Mouse (Mus musculus) G1E (cell line): Measurements from ENCODE around the gene Zbtb49. TPM values are rescaled to one million over a fixed set of nuclear protein-coding genes. Genes with fewer than 3 reads are reported as not detected.

Source experiments
- ATAC-seq: 2 replicates; pipeline ENCODE4 v1.8.0; 2016; ENCODE audit warnings: mild to moderate bottlenecking; ENCODE audit not compliant: insufficient number of reproducible peaks, poor library complexity, low FRiP score, severe bottlenecking; ENCODE audit errors: extremely low read depth
- DNase-seq: peaks from one replicate; pipeline ENCODE4 v3.0.0; 2012; ENCODE audit warnings: low spot score
- H3K27me3 ChIP-seq: 2 replicates; pipeline ENCODE4 v1.6.1; 2012; ENCODE audit warnings: mild to moderate bottlenecking, low read length, inconsistent platforms; ENCODE audit not compliant: insufficient read depth
- H3K36me3 ChIP-seq: replicated peaks from 2 replicates; pipeline ENCODE3; 2012; ENCODE audit warnings: mild to moderate bottlenecking, inconsistent platforms
- H3K4me1 ChIP-seq: 2 replicates; pipeline ENCODE4 v1.6.1; 2012; ENCODE audit warnings: low read depth, low read length, inconsistent platforms, mixed read lengths; ENCODE audit not compliant: insufficient read depth
- H3K4me3 ChIP-seq: 2 replicates; pipeline ENCODE4 v1.5.1; 2012; ENCODE audit warnings: low read depth, mild to moderate bottlenecking, inconsistent platforms, low read length, moderate library complexity, mixed read lengths
- H3K9me3 ChIP-seq: replicated peaks from 2 replicates; pipeline ENCODE4 v1.6.1; 2012; ENCODE audit warnings: inconsistent platforms
- CTCF ChIP-seq: IDR thresholded peaks from 2 replicates; pipeline ENCODE4 v1.5.1; 2012; ENCODE audit warnings: low read depth, low read length, inconsistent platforms, mixed read lengths
- GATA1 ChIP-seq: IDR thresholded peaks from 2 replicates; pipeline ENCODE4 v1.6.1; 2012; ENCODE audit warnings: borderline replicate concordance, low read length, inconsistent platforms, mixed read lengths
- GATA2 ChIP-seq: IDR thresholded peaks from 2 replicates; pipeline ENCODE4 v1.6.1; 2012; ENCODE audit warnings: low read depth, low read length, inconsistent platforms, borderline replicate concordance
- POLR2AphosphoS5 ChIP-seq: IDR thresholded peaks from 2 replicates; pipeline ENCODE4 v1.6.1; 2012; ENCODE audit warnings: low read depth, low read length, inconsistent platforms; ENCODE audit not compliant: insufficient replicate concordance
- TAL1 ChIP-seq: conservative IDR thresholded peaks from 2 replicates; pipeline ENCODE4 v1.6.1; 2012; ENCODE audit warnings: low read depth, low read length, inconsistent platforms, mixed read lengths
- polyA plus RNA-seq: library from polyadenylated mRNA; stranded (reverse); fragments of >175 nt; gene quantifications from 2 replicates; pipeline ENCODE4 v1.2.3, GENCODE M21; 2012
- total RNA-seq, 2 experiments: library from RNA; stranded (forward) in 1 of 2; stranded (reverse) in 1 of 2; fragments of 200-1000 nt in 1 of 2; fragments of >200 nt in 1 of 2; fragmentation: Nextera tagmentation in 1 of 2; gene quantifications; 2 replicates each; pipeline ENCODE4 v1.2.3; 2014 to 2017

The Zbtb49 gene
- total and polyA plus RNA-seq, 3 experiments: 4.8 to 18.7 (median 12.0) TPM

DNA sequence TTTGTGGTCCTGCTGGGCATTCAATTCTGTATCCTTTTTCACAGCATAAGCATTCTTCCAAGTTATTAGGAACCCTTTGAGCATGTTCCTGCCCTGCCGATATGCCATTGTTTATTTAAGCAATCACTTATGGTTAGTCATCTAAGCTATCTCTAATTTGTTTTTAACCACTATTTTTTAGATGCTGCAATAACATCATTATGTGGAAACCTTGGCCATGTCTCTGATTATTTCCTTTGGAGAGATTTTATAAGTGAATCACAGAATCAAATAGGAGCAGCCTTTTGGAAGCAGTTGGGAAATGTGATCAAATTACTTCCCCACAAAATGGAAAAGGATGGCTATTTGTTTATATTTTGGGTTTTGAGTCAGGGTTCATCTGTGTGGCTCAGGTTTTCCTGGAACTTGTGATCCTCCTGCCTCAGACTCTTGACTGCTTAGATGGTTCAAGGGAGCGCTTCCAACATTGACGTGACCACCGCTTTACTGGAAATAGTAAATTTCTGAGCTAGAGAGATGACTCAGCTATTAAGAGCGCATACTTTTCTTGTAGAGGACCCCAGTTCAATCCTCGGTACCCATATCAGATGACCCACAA is 35.5 kb downstream of the Zbtb49 start:
- H3K36me3 ChIP-seq: no peaks in the 10 kb centered on the region
- no peak for DNase-seq

DNA sequence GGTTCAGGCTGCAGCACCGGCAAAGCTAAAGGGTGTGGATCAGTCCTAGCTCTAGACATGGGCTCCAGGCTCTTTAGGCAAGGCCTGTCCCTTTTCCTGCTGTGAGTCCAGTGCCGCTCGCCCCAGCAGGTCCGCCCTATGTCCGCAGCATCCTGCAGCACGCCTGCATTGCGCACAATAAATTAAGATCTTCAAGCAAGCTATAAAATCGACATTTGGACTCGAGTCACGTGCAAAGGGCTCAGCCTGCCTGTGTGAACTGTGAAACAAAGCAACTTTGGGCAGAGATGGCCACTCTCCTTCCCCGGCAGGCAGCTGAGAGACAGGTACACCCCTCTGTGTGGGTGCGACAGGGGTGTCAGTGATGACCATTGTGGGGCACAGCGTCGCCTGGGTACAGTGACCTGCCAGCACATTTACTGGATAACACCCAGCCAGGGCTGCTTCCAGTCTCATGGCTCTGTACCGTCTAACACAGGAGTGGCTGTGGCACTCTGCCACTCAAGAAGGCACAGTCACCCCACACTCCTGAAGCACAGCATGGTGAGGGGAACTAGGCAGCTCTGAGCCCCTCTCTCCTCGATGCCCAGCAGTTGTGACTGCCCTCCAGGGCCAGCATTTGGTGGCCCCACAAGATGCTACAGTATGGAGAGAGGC is 45.9 kb downstream of the Zbtb49 start:
- H3K27me3 ChIP-seq: peaks cover 2% of the 10 kb centered on the region; the same call in 1 of the 2 replicates
- H3K4me3 ChIP-seq: no peak overlapping the region
- no peaks in the 10 kb centered on the region for H3K4me1 ChIP-seq
- ATAC-seq (no peak), DNase-seq (no peak)
- no peaks in the 10 kb centered on the region for H3K9me3 ChIP-seq
- no peaks in the 10 kb centered on the region for H3K36me3 ChIP-seq
- no peak for TF ChIP-seq CTCF
- no peak for TF ChIP-seq TAL1
- TF ChIP-seq GATA1: no peak
- no peak for TF ChIP-seq GATA2
- no peak for TF ChIP-seq POLR2AphosphoS5

More for the DNA sequence above, 35.5 kb downstream of the Zbtb49 start:
- Histone ChIP-seq H3K4me3 (no peak overlapping the region), H3K4me1 (no peaks in the 10 kb centered on the region), H3K27me3 (peaks cover 6% of the 10 kb centered on the region), H3K9me3 (no peaks in the 10 kb centered on the region)
- TF ChIP-seq TAL1 (no peak), GATA1 (no peak), GATA2 (no peak), CTCF (no peak)
- no peak for ATAC-seq

DNA sequence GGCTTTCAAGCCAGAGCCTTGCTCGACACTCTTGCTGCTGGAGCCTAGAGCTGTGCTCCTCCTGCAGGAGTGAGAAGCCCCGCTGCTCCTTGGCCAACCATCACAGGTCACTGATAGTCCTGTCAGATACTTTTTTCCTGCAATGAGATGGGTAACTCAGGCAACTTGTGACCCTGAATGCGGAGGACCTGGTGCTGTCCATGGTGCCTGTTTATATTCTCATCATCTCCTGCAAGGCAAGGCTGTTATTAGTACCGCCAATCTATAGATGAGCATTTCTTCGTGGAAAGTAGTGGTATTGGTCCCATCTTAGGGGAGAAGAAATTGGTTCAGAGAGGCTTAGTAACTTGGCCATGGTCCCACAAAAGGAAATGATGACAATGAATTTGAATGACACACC is 46.5 kb downstream of the Zbtb49 start:
- Histone ChIP-seq H3K36me3 (no peaks in the 10 kb centered on the region), H3K4me1 (no peaks in the 10 kb centered on the region), H3K9me3 (no peaks in the 10 kb centered on the region), H3K4me3 (no peak overlapping the region), H3K27me3 (peaks cover 2% of the 10 kb centered on the region; the same call in 1 of the 2 replicates)
- ATAC-seq (no peak), DNase-seq (no peak)
- no peak for TF ChIP-seq CTCF
- TF ChIP-seq GATA2: no peak
- no peak for TF ChIP-seq TAL1
- no peak for TF ChIP-seq GATA1
- TF ChIP-seq POLR2AphosphoS5: no peak

DNA sequence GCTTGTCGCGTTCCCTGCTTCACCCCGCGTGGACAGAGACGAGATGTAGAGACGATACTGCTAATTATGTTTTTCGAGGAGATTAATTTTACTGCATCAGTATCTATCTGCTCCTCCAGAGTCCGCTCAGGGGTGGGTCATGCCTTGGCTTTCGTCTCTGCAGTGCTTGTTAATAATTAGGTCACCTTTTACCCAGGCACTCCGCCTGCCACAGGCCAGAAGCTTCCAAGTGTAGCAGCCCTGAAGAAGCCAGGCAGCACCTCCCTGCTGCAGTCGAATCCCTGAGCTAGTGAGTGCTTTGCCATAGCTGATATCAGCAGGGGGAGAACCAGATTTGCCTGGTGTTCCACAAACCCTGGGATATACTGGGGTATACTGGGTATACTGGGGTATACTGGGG is 51.8 kb downstream of the Zbtb49 start:
- Histone ChIP-seq H3K9me3 (no peaks in the 10 kb centered on the region), H3K27me3 (0 out of 2 replicates have a peak, but pooled peaks cover 8% of the 10 kb centered on the region), H3K4me3 (no peak overlapping the region), H3K4me1 (no peaks in the 10 kb centered on the region), H3K36me3 (no peaks in the 10 kb centered on the region)
- DNase-seq: no peak
- TF ChIP-seq POLR2AphosphoS5 (no peak), CTCF (no peak), GATA2 (no peak), GATA1 (no peak), TAL1 (no peak)
- no peak for ATAC-seq

DNA sequence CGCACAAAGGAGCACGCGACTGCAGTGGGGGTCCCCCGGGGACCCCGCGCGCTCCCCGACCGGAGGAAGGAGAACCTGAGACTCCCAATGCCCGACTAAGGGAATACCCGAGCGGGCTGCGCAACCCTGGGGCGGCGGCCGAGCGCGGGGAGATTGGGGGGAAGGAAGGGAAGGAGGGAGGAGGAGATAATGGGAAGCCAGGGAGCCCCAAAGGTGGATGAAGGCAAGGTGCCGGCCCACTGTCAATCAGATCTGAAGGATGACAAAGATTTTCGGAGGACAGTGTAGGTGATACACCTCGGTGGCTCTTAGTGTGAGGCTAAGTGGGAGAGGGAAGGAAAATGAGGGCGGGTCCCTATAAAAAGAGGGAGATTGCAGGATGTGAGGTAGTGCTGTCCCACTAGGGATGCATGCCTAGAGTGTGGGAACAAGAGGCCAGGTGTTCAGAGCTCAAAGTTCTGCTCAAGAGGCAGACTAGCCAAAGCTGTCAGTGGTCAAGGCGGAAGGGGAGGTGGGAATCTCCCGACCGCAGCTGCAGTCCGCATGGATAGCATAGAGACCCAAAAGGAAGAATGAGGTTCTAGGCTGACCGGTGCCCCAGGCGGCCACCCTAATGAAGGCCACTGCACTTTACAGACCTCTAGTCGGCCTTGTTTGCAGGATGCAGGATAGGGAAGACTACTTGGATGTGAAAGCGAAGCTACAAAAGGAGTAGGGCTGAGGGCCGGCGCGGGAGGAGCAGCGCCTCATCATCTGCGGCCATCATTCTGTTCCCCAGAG is 60.4 kb downstream of the Zbtb49 start, which contains the start of gene Nsg1:
Gene Nsg1 (minus strand): TSS at position 274 of the 780 bp plus-strand sequence.
- TF ChIP-seq POLR2AphosphoS5: no peak
- TF ChIP-seq CTCF: no peak
- no peak for TF ChIP-seq GATA2
- no peak for TF ChIP-seq GATA1
- no peak for TF ChIP-seq TAL1
- peaks cover 10% of the 10 kb centered on the region for H3K9me3 ChIP-seq
- no peaks in the 10 kb centered on the region for H3K36me3 ChIP-seq
- DNase-seq: no peak
- no peak within 1 kb of the TSS for H3K4me3 ChIP-seq
- H3K27me3 ChIP-seq: peaks cover 4% of the 10 kb centered on the region; the same call in 1 of the 2 replicates
- ATAC-seq: no peak
- H3K4me1 ChIP-seq: no peaks in the 10 kb centered on the region

DNA sequence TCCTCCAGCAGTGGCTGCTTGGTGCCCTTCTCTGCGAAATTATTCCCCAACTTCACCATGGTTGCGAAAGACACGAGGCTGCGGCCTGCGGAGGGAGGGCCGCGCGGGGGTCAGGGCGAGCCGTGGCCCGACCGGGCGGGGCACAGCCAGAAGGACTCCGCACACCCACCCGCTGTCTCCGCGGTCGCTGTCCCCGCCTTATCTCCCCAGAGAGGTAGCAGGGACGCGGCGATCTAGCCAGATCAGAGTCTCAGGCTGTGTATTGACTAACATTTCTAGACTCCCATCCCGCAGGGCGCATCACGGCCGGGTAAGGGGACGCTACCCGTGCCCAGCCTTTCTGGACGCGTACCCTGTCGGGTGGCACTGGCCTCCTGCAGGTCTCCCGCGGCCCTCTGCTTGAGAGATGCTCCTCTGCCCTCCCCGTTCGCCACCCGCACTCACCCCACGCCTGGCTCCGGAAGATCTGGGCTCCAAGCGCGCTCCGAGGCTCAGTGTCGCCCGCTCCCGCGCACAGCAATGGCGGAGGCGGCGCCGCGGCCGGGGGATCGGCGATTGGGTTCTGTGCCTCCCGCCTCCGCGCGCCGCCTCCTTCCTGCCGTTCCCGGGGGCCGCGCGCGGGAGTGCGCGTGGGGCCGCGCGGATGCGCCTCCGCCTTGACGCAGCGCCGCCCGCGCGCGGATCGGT is 61.2 kb downstream of the Zbtb49 start:
- DNase-seq: no peak
- no peaks in the 10 kb centered on the region for H3K4me1 ChIP-seq
- peaks cover 2% of the 10 kb centered on the region; the same call in 1 of the 2 replicates for H3K27me3 ChIP-seq
- TF ChIP-seq CTCF: no peak
- no peak for TF ChIP-seq TAL1
- no peak for TF ChIP-seq GATA2
- no peak for TF ChIP-seq GATA1
- TF ChIP-seq POLR2AphosphoS5: no peak
- H3K36me3 ChIP-seq: no peaks in the 10 kb centered on the region
- H3K9me3 ChIP-seq: peaks cover 10% of the 10 kb centered on the region
- no peak for ATAC-seq
- no peak overlapping the region for H3K4me3 ChIP-seq
